16 mouse cellular contexts compared by ENCODE assay signal in genomic region chr4:33659766-33660165, GRCm38 (mm10).
"Had no signal": no experiment of that assay in that cellular context is flagged by ENCODE, and none has a peak within 500 bp of the region (broad histone marks: within the 10 kb centered on the region; RNA-seq: fewer than 3 reads in every experiment).

No protein-coding gene starts in this region.

- H3K36me3 ChIP-seq: neural tube, embryonic 13.5 days; neural tube, embryonic 15.5 days; stomach, embryonic 15.5 days had no signal

- H3K9me3 ChIP-seq: neural tube, embryonic 13.5 days; neural tube, embryonic 15.5 days; stomach, embryonic 15.5 days had no signal

- H3K4me3 ChIP-seq: neural tube, embryonic 13.5 days; neural tube, embryonic 15.5 days; stomach, embryonic 15.5 days had no signal

- DNase-seq: retina, postnatal 1 day; right cerebral cortex, adult 18-20 months; right cerebral cortex, postnatal 14 days; right cerebral cortex, postnatal 25 days; right cerebral cortex, postnatal 4 days; spleen, adult 18-20 months; thymus, adult 18-20 months; thymus, adult 2 months; thymus, postnatal 14 days; thymus, postnatal 25 days; thymus, postnatal 36 days; thymus, postnatal 4 days had no signal

- H3K27me3 ChIP-seq: neural tube, embryonic 13.5 days; neural tube, embryonic 15.5 days; stomach, embryonic 15.5 days had no signal

- H3K4me2 ChIP-seq: neural tube, embryonic 13.5 days; neural tube, embryonic 15.5 days; stomach, embryonic 15.5 days had no signal

- H3K27ac ChIP-seq: neural tube, embryonic 13.5 days; neural tube, embryonic 15.5 days; stomach, embryonic 15.5 days; stomach, postnatal 0 days had no signal
